Mouse (Mus musculus): ENCODE data around the gene Vmn1r124.
"Not testable (repeated sequence)": the region's sequence is repeated elsewhere in the genome, so short reads cannot be mapped to it uniquely, and the experiment has no call there.

Gene Vmn1r124

DNA sequence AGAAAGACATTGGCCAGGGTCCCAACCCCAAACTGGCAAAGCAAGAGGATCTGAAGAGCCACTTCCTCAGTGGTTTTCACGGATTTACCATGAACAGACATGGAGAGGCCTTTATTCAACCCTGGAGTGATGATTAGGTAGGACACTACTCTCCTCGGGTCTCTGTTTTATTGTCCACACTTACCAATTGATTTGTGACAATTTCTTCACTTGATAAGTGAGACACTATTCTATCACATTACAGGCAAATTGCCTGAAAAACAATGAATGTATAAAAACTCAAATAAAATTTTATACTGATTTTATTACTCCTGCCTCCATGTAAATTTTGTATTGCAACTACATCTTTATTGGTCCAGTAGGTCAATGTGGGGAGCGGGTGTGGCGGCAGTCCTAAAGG, at the start of gene Vmn1r124:
Vmn1r124 (minus strand) TSS at position 101 of the 400 bp plus-strand sequence.
- in situ Hi-C loops (cut with MboI) = not testable (repeated sequence)

DNA sequence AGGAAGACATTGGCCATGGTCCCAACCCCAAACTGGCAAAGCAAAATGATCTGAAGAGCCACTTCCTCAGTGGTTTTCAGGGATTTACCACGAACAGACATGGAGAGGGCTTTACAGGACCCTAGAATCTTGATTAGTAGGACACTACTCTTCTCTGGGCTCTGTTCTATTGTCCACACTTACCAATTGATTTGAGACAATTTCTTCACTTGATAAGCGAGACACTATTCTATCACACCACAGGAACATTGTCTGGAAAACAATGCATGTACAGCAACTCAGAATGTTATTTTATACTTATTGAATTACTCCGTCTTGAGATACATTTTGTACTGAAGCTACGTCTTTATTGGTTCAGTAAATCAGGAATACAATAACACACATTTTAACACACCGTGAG, 41.0 kb upstream of the Vmn1r124 start, which contains the start of gene Vmn1r126:
Vmn1r126 (minus strand) TSS at position 101 of the 400 bp plus-strand sequence.
- in situ Hi-C loops (cut with MboI) = not testable (repeated sequence)

- in situ Hi-C loops (cut with MboI) = not testable (repeated sequence)
These were observed 11.5 kb upstream of the Vmn1r124 start, which contains the start of gene Vmn1r125 for GRCm38 (mm10) chr7:21271879-21272278. Vmn1r125 (plus strand) TSS chr7:21272179.
